Mouse (Mus musculus) brown adipose tissue, adult 24 weeks (tissue): ENCODE data around the gene Map1b. TPM values are rescaled to one million over a fixed set of nuclear protein-coding genes. Genes with fewer than 3 reads are reported as not detected.

ENCODE experiments used
- H3K27ac ChIP-seq: fragments of 200-500 bp; replicated peaks from 2 replicates; pipeline ENCODE4 v1.5.1; 2012; ENCODE audit warnings: low read depth, mild to moderate bottlenecking, low read length
- H3K4me1 ChIP-seq: fragments of 200-500 bp; 2 replicates; pipeline ENCODE4 v1.6.1; 2012; ENCODE audit warnings: low read length, mixed read lengths; ENCODE audit not compliant: control insufficient read depth, insufficient read depth, insufficient read length
- H3K4me3 ChIP-seq: fragments of 200-500 bp; 2 replicates; pipeline ENCODE4 v1.5.1; 2012; ENCODE audit warnings: low read depth, mild to moderate bottlenecking, low read length, moderate library complexity; ENCODE audit not compliant: insufficient read depth
- polyA plus RNA-seq: library from polyadenylated mRNA; stranded (reverse); fragments of >200 nt; gene quantifications from 2 replicates; pipeline ENCODE4 v1.2.4, GENCODE M21; 2012; ENCODE audit not compliant: missing spikeins, insufficient read depth, insufficient read length

The Map1b gene
- polyA plus RNA-seq, 1 experiment = 2.7 TPM

- Histone ChIP-seq H3K4me3 (no peak overlapping the region), H3K27ac (no peak overlapping the region), H3K4me1 (0 out of 2 replicates have a peak, but pooled peaks cover 3% of the 10 kb centered on the region)
Observed at GRCm38 (mm10) chr13:99546832-99547231, 30.5 kb upstream of the Map1b start.

GRCm38 (mm10) chr13:99545201-99545600, 28.9 kb upstream of the Map1b start:
- Histone ChIP-seq H3K4me1 (0 out of 2 replicates have a peak, but pooled peaks cover 3% of the 10 kb centered on the region), H3K4me3 (no peak overlapping the region), H3K27ac (no peak overlapping the region)

- peaks cover 12% of the 10 kb centered on the region for H3K4me1 ChIP-seq
- no peak overlapping the region for H3K4me3 ChIP-seq
- no peak overlapping the region for H3K27ac ChIP-seq
Observed at GRCm38 (mm10) chr13:99541429-99542267, 25.3 kb upstream of the Map1b start.

- no peak overlapping the region for H3K4me3 ChIP-seq
- peaks cover 10% of the 10 kb centered on the region for H3K4me1 ChIP-seq
- no peak overlapping the region; the same call in 1 of the 2 replicates for H3K27ac ChIP-seq
Observed at GRCm38 (mm10) chr13:99539288-99539687, 22.9 kb upstream of the Map1b start.

- Histone ChIP-seq H3K4me1 (peaks cover 10% of the 10 kb centered on the region), H3K27ac (no peak overlapping the region; the same call in 1 of the 2 replicates), H3K4me3 (no peak overlapping the region)
Observed at GRCm38 (mm10) chr13:99538851-99539250, 22.5 kb upstream of the Map1b start.

GRCm38 (mm10) chr13:99537908-99538513, 21.7 kb upstream of the Map1b start:
- Histone ChIP-seq H3K4me1 (peaks cover 10% of the 10 kb centered on the region), H3K27ac (no peak overlapping the region), H3K4me3 (no peak overlapping the region)

- Histone ChIP-seq H3K4me3 (no peak overlapping the region), H3K27ac (no peak overlapping the region)
Observed at GRCm38 (mm10) chr13:99528456-99528855, 12.1 kb upstream of the Map1b start.

GRCm38 (mm10) chr13:99527936-99528335, 11.6 kb upstream of the Map1b start:
- H3K27ac ChIP-seq = no peak overlapping the region
- H3K4me3 ChIP-seq = no peak overlapping the region
- H3K4me1 ChIP-seq = no peaks in the 10 kb centered on the region

More at GRCm38 (mm10) chr13:99528456-99528855, 12.1 kb upstream of the Map1b start:
- no peaks in the 10 kb centered on the region for H3K4me1 ChIP-seq

GRCm38 (mm10) chr13:99525491-99525890, 9.2 kb upstream of the Map1b start:
- Histone ChIP-seq H3K4me3 (no peak overlapping the region), H3K4me1 (no peaks in the 10 kb centered on the region), H3K27ac (no peak overlapping the region)

GRCm38 (mm10) chr13:99517836-99518235, 1.5 kb upstream of the Map1b start:
- 0 out of 2 replicates have a peak, but pooled peaks cover 2% of the 10 kb centered on the region for H3K4me1 ChIP-seq
- no peak overlapping the region for H3K4me3 ChIP-seq
- no peak overlapping the region for H3K27ac ChIP-seq

GRCm38 (mm10) chr13:99515736-99516447, 448 bp downstream of the Map1b start:
- 0 out of 2 replicates have a peak, but pooled peaks cover 2% of the 10 kb centered on the region for H3K4me1 ChIP-seq
- 0 out of 2 replicates have a peak overlapping the region, but pooled peaks have one; percentile 15 for H3K27ac ChIP-seq
- peak overlapping the region; percentile 63 for H3K4me3 ChIP-seq

- H3K27ac ChIP-seq = no peak overlapping the region
- H3K4me1 ChIP-seq = 0 out of 2 replicates have a peak, but pooled peaks cover 2% of the 10 kb centered on the region
- peak overlapping the region; percentile 63 for H3K4me3 ChIP-seq
Observed at GRCm38 (mm10) chr13:99514917-99515591, 1.3 kb downstream of the Map1b start.

- Histone ChIP-seq H3K4me1 (0 out of 2 replicates have a peak, but pooled peaks cover 2% of the 10 kb centered on the region), H3K27ac (peak overlapping the region; percentile 31; the same call in 1 of the 2 replicates), H3K4me3 (peak overlapping the region; percentile 6)
Observed at GRCm38 (mm10) chr13:99513990-99514389, 2.4 kb downstream of the Map1b start.

- no peak overlapping the region for H3K27ac ChIP-seq
- H3K4me3 ChIP-seq = no peak overlapping the region
Observed at GRCm38 (mm10) chr13:99513138-99513537, 3.2 kb downstream of the Map1b start.

More at GRCm38 (mm10) chr13:99513138-99513537, 3.2 kb downstream of the Map1b start:
- 0 out of 2 replicates have a peak, but pooled peaks cover 2% of the 10 kb centered on the region for H3K4me1 ChIP-seq
